Mouse (Mus musculus) stomach, embryonic 15.5 days (tissue): Measurements from ENCODE around the gene Ykt6. TPM values are rescaled to one million over a fixed set of nuclear protein-coding genes. Genes with fewer than 3 reads are reported as not detected.
"Not testable (repeated sequence)": the region's sequence is repeated elsewhere in the genome, so short reads cannot be mapped to it uniquely, and the experiment has no call there.

Source experiments
- ATAC-seq: fragments of 200-750 bp; cut with Nextera tagmentation; 2 replicates; pipeline ENCODE4 v1.8.0; 2017; ENCODE audit warnings: low read depth, moderate number of reproducible peaks, moderate TSS enrichment; ENCODE audit not compliant: insufficient read depth, low FRiP score
- H3K27ac ChIP-seq: fragments of 300-500 bp; sonication (generic); 2 replicates; pipeline ENCODE4 v1.5.1; 2015; ENCODE audit warnings: mild to moderate bottlenecking, inconsistent platforms
- H3K27me3 ChIP-seq: fragments of 300-500 bp; sonication (generic); replicated peaks from 2 replicates; pipeline ENCODE4 v1.6.1; 2015; ENCODE audit warnings: inconsistent platforms
- H3K36me3 ChIP-seq: fragments of 300-500 bp; sonication (generic); 2 replicates; pipeline ENCODE4 v1.6.1; 2015; ENCODE audit warnings: inconsistent platforms
- H3K4me1 ChIP-seq: fragments of 300-500 bp; sonication (generic); 2 replicates; pipeline ENCODE4 v1.6.1; 2015; ENCODE audit warnings: inconsistent platforms
- H3K4me2 ChIP-seq: fragments of 300-500 bp; sonication (generic); 2 replicates; pipeline ENCODE4 v1.6.1; 2015; ENCODE audit warnings: mild to moderate bottlenecking, inconsistent platforms
- H3K4me3 ChIP-seq: fragments of 300-500 bp; sonication (generic); replicated peaks from 2 replicates; pipeline ENCODE4 v1.5.1; 2015; ENCODE audit warnings: inconsistent platforms
- H3K9ac ChIP-seq: fragments of 300-500 bp; sonication (generic); 2 replicates; pipeline ENCODE4 v1.6.1; 2015; ENCODE audit warnings: inconsistent platforms
- H3K9me3 ChIP-seq: fragments of 300-500 bp; sonication (generic); 2 replicates; pipeline ENCODE4 v1.6.1; 2016; ENCODE audit warnings: inconsistent platforms
- WGBS: fragments of 180-500 bp; shearing (Covaris S2); methylation state at CpG from one replicate; pipeline ENCODE4 v1.1.7; 2015; 5-methylcytosine and 5-hydroxymethylcytosine counted together
- polyA plus RNA-seq: library from polyadenylated mRNA; unstranded; fragments of >200 nt; fragmentation: Nextera tagmentation; extraction: Ambion mirVana; gene quantifications from 2 replicates; pipeline ENCODE4 v1.2.1, GENCODE M21; 2015

Gene Ykt6
- polyA plus RNA-seq, 1 experiment from 2014 or later = 48.7 TPM

- H3K4me2 ChIP-seq = 0 out of 2 replicates have a peak overlapping the region, but pooled peaks have one; percentile 13
- H3K9me3 ChIP-seq = no peaks in the 10 kb centered on the region
- no peaks in the 10 kb centered on the region for H3K36me3 ChIP-seq
- H3K9ac ChIP-seq = no peak overlapping the region; the same call in 1 of the 2 replicates
- H3K27ac ChIP-seq = peak overlapping the region; percentile 91
- no peak overlapping the region for H3K4me3 ChIP-seq
- H3K27me3 ChIP-seq = no peaks in the 10 kb centered on the region
- H3K4me1 ChIP-seq = peaks cover 37% of the 10 kb centered on the region
- ATAC-seq = peak; percentile 88
- WGBS = 2% methylated on average over 8 of the region's 8 CpGs
Observed at GRCm38 (mm10) chr11:5999832-6000771, 44.6 kb downstream of the Ykt6 start.

GRCm38 (mm10) chr11:6000961-6001682 is 45.6 kb downstream of the Ykt6 start:
- H3K4me3 ChIP-seq = no peak overlapping the region
- no peaks in the 10 kb centered on the region for H3K27me3 ChIP-seq
- no peaks in the 10 kb centered on the region for H3K9me3 ChIP-seq
- H3K27ac ChIP-seq = peak overlapping the region; percentile 91
- H3K36me3 ChIP-seq = no peaks in the 10 kb centered on the region
- peaks cover 37% of the 10 kb centered on the region for H3K4me1 ChIP-seq
- no peak for ATAC-seq
- 0 out of 2 replicates have a peak overlapping the region, but pooled peaks have one; percentile 0 for H3K4me2 ChIP-seq
- no peak overlapping the region for H3K9ac ChIP-seq
- WGBS = 75% methylated on average over 14 of the region's 14 CpGs

DNA sequence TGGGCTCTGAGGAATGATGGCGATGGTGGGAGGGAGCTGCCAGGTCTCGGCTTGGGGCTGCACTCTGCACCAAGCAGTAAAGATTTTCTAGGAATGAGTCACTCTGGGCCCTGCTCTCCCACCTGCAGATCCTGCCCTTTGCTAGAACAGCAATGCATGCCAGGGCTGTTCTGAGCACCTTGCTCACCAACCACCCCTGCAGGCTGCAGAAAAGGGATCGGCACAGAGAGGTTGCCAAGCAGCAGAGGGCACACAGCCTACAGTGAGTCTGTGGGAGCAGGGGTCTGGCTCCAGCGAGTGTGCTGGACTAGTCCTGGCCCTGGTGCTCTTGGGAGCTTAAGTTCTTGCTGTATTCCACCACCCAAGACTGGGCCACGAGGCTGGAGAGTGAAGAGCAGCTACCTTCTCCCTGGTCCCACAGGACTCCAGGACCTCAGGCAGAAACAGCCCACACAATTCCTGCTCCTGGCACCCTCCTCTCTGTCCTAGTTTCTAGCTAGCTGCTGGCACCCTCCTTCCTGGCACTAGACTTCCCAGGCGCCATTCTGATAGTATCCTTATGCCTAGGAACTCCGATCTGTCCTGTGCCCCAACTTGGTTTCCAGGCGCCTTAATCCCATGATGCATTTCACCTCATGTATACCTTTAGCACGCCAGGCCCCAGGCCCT is 46.6 kb downstream of the Ykt6 start:
- H3K9me3 ChIP-seq = no peaks in the 10 kb centered on the region
- H3K9ac ChIP-seq = no peak overlapping the region
- H3K4me2 ChIP-seq = no peak overlapping the region
- H3K27ac ChIP-seq = peak overlapping the region; percentile 91; the same call in 1 of the 2 replicates
- 75% methylated on average over 9 of the region's 9 CpGs for WGBS
- no peak overlapping the region for H3K4me3 ChIP-seq
- no peaks in the 10 kb centered on the region for H3K36me3 ChIP-seq
- peaks cover 37% of the 10 kb centered on the region for H3K4me1 ChIP-seq
- no peaks in the 10 kb centered on the region for H3K27me3 ChIP-seq
- ATAC-seq = peak; percentile 17; the same call in 1 of the 2 replicates

GRCm38 (mm10) chr11:6003046-6003639 is 47.6 kb downstream of the Ykt6 start:
- Histone ChIP-seq H3K36me3 (no peaks in the 10 kb centered on the region), H3K4me1 (peaks cover 37% of the 10 kb centered on the region), H3K4me2 (no peak overlapping the region), H3K9me3 (no peaks in the 10 kb centered on the region), H3K9ac (no peak overlapping the region), H3K27me3 (no peaks in the 10 kb centered on the region), H3K4me3 (no peak overlapping the region), H3K27ac (no peak overlapping the region)
- 43% methylated on average over 2 of the region's 2 CpGs for WGBS
- ATAC-seq = no peak

- H3K4me3 ChIP-seq, H3K27me3 ChIP-seq, H3K4me2 ChIP-seq, H3K9ac ChIP-seq, H3K9me3 ChIP-seq, H3K36me3 ChIP-seq: not testable (repeated sequence)
- peak overlapping the region; percentile 63; the same call in 1 of the 2 replicates for H3K27ac ChIP-seq
- H3K4me1 ChIP-seq = peaks cover 25% of the 10 kb centered on the region
- 18% methylated on average over 1 of the region's 4 CpGs for WGBS
- ATAC-seq = peak; percentile 24; the same call in 1 of the 2 replicates
Observed at GRCm38 (mm10) chr11:6005374-6006043, 50.0 kb downstream of the Ykt6 start.

- not testable (repeated sequence) for ATAC-seq
Observed at GRCm38 (mm10) chr11:6006351-6007009, 51.0 kb downstream of the Ykt6 start.

GRCm38 (mm10) chr11:6007010-6007778 is 51.7 kb downstream of the Ykt6 start:
- Histone ChIP-seq H3K4me2 (peak overlapping the region; percentile 55), H3K4me3 (peak overlapping the region; percentile 44)
- H3K4me1 ChIP-seq, H3K27ac ChIP-seq, H3K9me3 ChIP-seq, H3K36me3 ChIP-seq, ATAC-seq, H3K9ac ChIP-seq, H3K27me3 ChIP-seq: not testable (repeated sequence)
- 4% methylated on average over 22 of the region's 49 CpGs for WGBS

More at GRCm38 (mm10) chr11:6006351-6007009, 51.0 kb downstream of the Ykt6 start:
- H3K9ac ChIP-seq, H3K27me3 ChIP-seq, H3K36me3 ChIP-seq, H3K27ac ChIP-seq, H3K9me3 ChIP-seq: not testable (repeated sequence)
- peak overlapping the region; percentile 44 for H3K4me3 ChIP-seq
- peaks cover 16% of the 10 kb centered on the region for H3K4me1 ChIP-seq
- WGBS = 8% methylated on average over 40 of the region's 44 CpGs
- peak overlapping the region; percentile 55 for H3K4me2 ChIP-seq

DNA sequence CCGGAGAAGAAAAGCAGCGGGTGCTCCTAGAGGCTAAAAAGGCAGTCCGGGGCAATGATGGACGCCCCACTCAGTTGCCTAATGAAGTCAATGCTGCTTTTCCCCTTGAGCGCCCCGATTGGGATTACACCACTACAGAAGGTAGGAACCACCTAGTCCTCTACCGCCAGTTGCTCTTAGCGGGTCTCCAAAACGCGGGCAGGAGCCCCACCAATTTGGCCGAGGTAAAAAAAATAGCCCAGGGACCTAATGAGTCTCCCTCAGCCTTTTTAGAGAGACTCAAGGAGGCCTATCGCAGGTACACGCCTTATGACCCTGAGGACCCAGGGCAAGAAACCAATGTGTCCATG is 52.3 kb downstream of the Ykt6 start:
- H3K9ac ChIP-seq, ATAC-seq, H3K27me3 ChIP-seq, H3K27ac ChIP-seq, H3K36me3 ChIP-seq, H3K4me1 ChIP-seq, H3K9me3 ChIP-seq: not testable (repeated sequence)
- Histone ChIP-seq H3K4me3 (peak overlapping the region; percentile 29), H3K4me2 (peak overlapping the region; percentile 40; the same call in 1 of the 2 replicates)
- WGBS = 21% methylated on average over 11 of the region's 13 CpGs

GRCm38 (mm10) chr11:6010751-6011482 is 55.4 kb downstream of the Ykt6 start:
- H3K4me2 ChIP-seq, H3K4me1 ChIP-seq, H3K4me3 ChIP-seq, H3K9ac ChIP-seq, H3K27ac ChIP-seq, H3K36me3 ChIP-seq, H3K9me3 ChIP-seq, H3K27me3 ChIP-seq: not testable (repeated sequence)
- WGBS = 88% methylated on average over 4 of the region's 18 CpGs
- ATAC-seq = peak; percentile 67; the same call in 1 of the 2 replicates

DNA sequence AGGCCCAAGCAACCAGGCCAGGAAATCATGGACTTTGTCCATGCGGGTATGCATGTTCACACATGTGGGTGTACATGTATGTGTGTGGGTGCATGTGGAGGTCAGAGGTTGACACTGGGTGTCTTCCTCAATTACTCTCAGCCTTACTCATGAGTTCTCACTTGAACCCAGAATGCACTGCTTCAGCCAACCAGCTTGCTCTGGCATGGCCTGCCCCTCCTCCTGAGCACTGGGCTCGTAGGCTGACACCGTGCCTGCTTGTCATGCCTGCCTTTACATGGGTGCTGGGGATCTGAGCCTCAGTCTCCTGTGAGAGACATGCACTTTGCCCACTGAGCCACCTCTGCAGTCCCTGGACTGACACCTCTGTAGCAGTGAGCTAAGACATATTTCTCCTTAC is 56.4 kb downstream of the Ykt6 start:
- H3K4me2 ChIP-seq = no peak overlapping the region
- whole genome bisulfite sequencing = 96% methylated on average over 3 of the region's 3 CpGs

More for the DNA sequence above, 56.4 kb downstream of the Ykt6 start:
- Histone ChIP-seq H3K4me3 (no peak overlapping the region), H3K27ac (no peak overlapping the region), H3K4me1 (no peaks in the 10 kb centered on the region), H3K27me3 (no peaks in the 10 kb centered on the region), H3K9ac (no peak overlapping the region), H3K9me3 (no peaks in the 10 kb centered on the region), H3K36me3 (0 out of 2 replicates have a peak, but pooled peaks cover 3% of the 10 kb centered on the region)
- ATAC-seq = no peak
